Mouse (Mus musculus) right cerebral cortex, adult 18-20 months (tissue): ENCODE measurements around the gene Efna2.
A peak's percentile ranks its signal among the peaks of the same experiment; 100 is the strongest.

Source experiments
- DNase-seq: peaks from one replicate; pipeline ENCODE4 v3.0.0; 2022; ENCODE audit warnings: mixed read lengths

Gene Efna2

DNA sequence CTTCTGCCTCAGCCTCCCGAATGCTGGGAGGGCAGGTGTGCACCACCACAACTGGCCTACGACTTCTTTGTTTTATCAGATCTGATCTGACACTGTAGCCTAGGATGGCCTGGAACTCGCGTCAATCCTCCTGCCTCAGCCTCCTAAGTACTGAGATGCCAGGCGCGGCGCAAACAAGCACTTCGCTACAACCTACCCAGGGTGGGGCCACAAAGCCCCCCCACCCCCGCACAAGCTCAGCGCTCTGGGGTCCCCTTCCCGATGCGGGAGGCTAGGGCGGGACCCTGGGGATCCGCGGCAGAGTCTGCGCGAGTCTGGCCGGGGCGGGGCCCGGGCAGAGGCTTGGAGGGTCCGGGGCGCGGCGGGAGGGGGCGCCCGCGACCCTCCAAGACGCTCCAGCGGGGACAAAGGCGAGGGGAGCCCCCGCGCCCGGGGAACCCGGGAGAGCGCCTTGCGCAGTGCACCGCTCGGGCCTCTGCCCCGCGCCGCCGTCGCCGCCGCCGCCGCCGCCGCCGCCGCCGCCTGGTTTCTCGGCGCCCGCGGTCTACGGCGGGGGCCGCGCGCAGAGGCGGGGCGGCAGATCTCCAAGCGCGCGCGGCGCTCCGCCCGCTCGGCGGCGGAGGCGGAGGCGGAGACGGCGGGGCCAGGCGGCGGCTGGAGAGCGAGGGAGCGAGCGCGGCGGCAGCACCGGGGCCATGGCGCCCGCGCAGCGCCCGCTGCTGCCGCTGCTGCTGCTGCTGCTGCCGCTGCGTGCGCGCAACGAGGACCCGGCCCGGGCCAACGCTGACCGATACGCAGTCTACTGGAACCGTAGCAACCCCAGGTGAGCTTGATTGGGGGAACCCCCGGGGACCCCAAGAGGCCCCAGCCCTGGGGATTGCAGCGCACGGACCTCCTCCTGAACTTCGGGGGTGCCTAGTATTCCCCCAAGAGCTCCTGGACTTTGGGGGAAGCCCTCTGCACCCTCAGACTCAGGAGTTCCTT is at the start of gene Efna2:
Efna2 (plus strand) TSS at position 415 of the 984 bp plus-strand sequence.
- peak; percentile 68 for DNase-seq

DNA sequence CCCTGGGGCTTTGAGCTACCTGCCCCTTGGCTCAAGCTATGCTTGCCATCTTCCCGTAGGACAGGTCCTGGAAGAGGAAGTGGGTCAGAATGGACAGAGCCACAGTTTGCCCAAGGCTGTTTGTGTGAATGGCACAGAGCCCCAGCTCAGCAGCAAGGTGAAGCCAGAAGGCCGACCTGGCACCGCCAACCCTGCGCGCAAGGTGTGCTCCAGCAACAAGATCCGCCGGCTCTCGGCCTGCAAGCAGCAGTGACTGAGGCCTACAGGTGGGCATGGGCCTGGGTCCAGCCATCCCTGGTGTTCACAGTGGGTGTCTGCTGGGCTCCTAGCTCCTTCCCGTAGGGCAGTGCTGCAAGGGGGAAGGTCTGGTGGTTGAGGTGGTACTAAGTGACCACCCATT is 49.4 kb upstream of the Efna2 start:
- no peak for DNase-seq

DNA sequence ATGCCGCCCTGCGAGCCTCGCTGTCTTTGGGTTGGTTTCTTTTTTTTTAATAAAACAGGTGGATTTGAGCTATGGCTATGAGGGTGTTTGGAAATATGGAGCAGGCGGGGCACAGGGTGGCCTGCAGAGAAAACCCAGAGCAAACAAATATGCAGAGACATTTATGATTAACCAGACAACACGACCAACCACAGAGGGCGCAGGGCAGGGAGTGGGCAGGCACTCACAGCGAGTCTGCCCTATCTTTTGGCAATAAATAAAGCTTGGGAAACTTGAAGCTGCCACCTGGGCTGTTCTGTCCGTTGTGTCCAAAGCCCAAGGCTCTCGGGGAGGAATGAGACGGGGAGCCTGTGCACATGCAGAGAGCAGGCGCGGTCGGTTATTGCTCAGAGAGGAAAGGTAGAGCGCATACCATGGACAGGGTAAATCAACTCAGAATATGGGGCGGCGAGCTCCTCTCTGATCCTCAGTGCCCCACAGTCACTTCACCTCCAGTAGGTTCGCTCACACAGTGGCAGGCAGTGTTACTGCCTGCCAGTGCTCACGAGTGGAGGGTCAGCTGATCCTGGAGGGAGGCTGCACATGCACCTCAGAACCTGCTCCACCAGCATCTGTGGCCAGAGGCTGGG is 48.8 kb upstream of the Efna2 start:
- DNase-seq: no peak

DNA sequence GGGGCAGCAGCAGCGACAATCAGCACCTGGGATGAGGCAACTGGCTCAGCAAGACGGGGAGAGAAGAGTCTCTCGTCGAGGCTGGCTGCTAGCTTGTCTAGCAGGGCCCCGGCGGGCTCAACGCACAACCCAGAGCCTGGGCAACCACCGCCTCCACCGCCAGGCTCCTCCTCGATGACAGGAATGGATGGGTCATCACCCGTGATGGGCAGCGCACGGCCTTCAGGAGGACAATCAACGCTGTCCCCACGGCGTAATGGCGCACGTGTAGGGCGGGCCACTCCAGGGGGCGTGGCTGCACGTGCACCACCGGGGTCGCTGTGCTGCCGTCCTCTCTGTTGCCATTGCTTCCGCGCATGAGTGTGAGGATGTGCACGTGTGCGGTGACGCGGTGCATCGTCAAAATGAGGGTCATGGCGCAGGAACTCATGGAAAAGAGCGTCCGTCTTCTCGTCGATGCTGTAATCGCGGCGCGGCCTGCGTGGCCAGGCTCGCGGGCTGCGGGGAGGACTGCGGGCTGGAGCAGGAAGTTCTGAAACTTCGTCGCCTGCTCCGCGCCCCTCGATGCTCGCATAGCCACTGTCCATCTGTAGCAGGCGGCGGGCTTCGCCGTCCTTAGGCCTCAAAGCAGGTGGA is 47.8 kb upstream of the Efna2 start:
- no peak for DNase-seq

DNA sequence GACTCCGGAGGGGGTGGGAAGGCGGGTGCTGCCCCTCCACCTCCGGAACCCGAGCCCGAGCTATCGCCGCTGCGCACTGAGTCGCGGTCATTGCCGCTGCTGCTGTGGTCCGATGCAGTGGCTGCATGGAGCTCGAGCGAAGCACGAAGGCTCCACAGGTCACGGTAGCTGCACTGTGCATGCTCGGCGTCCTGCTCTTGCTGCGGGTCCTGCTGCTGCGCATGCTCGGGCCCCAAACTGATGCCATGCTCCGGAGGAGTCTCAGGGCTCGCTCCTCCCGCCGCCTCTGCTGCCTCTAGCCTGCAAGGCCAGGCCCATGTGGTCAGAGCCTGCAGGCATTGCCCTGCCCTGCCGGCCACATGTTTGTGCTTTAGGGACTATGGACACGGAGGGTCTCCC is 47.3 kb upstream of the Efna2 start:
- DNase-seq: no peak

DNA sequence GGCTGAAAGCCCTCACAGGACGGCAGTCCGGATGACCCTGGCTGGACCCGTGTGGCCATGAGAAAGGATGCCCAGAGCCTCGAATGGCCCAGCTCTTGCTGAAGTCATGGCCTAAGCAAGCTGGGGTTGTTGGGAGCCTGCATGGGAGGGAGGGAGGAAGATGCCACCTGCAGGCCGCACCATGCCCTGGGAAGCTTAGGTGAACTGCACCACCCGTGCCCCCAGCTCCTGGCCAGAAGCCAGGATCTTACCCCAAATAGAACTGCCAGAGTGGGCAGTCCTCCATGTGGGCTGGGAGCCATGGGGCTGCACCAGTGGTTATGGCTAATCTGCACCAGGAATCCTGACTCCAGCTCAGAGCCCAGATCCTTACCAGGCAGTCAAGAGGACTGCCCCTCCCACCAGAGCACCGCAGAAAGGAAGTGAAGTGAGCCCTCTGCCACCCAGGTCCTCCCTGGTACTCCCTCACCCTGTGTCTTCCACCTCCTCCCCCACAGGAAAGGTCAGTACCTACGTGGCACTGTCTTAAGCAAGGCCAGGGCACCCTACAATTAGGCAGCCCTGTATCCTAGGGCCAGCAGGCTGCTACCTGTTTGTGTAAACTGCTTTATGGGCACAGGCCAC is 45.9 kb upstream of the Efna2 start:
- no peak for DNase-seq

DNA sequence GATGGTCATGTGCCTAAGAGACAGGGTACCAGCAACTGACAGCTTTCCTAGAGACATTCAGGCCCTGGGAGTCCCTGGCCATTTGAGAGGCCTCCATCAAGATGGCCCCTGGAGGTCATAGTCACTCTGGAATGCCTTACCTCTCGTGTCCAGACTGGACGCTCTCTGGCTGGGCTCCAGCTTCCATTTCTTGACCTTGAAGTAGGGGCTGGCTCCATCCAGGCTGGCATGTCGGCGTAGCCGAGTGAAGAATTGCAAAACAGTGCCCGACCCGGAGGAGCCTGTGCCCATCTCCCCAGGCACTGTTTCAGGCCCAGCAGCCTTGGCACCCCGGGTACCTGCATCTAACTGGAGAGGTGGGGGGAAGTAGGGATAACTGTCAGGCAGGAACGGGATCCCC is 44.9 kb upstream of the Efna2 start:
- no peak for DNase-seq

DNA sequence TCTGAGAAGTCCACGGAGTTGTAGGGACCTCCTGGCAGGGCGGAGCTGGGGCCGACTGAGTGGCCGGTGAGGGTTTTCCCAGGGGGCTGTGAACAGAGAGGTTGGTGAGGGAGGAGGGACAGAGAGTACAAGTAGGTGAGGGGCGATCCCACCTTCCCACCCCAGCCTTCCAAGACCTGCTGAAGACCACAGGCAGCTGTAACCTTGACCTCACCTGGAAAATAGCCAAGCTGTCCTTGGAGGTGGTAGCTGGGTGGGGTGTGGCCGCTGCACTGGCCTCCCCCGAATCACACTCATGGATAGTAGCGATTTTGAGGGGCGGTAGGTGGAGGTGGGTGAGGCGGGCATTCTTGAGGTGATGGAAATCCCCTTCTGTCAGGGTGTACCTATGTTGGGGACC is 44.1 kb upstream of the Efna2 start:
- DNase-seq: no peak

DNA sequence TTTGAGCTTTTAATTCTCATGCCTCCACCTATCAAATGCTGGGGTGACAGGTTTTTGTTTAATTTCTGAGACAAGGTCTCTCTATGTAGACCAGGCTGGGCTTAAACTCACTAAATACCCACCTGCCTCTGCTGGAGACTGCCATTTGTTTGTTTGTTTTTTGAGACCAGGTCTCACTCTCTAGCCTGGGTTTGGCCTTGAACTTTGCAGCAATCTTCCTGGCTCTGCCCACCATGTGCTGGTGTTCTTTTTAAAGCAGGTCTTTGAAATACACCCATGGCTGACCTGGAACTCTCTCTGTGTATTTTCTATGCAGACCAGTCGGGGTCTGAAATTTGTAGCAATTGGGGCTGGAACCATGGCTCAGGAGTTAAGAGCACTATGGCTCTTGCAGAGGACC is 43.6 kb upstream of the Efna2 start:
- DNase-seq: no peak

DNA sequence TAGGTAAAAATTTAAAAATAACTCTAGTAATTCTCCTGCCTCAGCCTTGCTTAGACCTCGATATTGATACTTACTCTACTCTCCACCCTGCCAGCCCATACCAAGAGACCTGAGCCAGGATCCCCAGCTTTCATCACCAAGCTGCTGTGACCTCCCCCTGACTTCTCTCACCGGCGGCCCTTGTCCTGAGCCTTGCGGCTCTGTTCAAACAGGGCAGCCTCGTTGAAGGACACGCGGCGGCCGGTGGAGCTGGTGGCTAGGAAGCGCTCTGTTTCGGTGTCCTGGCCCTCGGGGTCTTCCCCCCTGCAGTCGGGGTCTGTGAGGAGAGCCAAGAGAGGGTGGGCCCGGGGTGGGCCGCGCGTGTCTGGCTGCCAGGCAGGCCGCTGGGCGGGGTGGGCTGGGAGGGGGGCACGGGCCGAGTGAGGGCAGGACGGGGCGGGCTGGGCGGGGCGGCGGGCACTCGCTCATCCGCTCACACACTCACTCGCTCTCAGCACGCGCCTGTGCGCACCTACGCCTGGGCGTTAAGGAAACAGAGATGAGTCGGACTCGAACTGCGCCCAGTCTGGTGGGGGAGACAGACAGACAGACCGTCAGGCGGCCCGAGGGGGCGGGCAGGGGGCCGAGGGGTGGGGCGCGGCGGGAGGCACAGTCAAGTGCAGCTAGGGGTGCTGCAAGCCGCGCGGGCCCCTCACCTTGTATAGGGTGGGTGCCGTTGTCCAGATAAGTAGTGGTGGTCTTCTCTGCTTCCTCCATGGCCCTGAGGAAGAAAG is 42.9 kb upstream of the Efna2 start:
- no peak for DNase-seq

DNA sequence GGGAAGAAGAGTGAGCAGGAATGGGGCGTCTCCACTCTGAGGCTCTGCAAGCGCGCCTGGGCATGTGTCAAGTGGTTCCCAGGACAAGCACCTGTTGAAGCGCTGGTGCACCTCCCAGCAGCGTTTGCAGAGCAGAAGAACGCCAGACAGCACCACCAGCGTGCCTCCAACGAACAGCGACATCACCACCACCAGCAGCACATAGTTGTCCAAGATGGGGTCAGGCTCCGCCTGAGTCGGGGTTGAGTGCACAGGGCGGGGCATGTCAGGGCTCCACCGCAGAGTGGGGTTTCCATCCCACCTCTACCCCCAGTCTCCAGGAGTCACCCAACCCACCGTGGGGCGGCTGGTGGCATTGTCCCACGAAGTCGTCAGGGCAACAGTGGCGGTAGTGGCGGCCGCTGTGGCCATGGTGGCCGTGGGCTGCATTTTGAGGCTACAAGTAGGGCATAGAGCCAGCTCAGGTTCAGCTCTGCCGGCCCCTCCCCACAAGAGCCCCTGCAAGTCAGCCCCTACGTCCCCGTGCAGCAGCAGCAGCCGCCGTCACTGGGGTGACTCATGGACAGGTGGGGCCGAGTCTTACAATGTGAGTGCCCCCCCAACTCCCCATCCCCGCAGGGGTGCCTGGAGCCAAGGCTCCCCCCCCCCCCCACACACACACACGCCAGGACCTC is 42.2 kb upstream of the Efna2 start:
- peak; percentile 74 for DNase-seq

DNA sequence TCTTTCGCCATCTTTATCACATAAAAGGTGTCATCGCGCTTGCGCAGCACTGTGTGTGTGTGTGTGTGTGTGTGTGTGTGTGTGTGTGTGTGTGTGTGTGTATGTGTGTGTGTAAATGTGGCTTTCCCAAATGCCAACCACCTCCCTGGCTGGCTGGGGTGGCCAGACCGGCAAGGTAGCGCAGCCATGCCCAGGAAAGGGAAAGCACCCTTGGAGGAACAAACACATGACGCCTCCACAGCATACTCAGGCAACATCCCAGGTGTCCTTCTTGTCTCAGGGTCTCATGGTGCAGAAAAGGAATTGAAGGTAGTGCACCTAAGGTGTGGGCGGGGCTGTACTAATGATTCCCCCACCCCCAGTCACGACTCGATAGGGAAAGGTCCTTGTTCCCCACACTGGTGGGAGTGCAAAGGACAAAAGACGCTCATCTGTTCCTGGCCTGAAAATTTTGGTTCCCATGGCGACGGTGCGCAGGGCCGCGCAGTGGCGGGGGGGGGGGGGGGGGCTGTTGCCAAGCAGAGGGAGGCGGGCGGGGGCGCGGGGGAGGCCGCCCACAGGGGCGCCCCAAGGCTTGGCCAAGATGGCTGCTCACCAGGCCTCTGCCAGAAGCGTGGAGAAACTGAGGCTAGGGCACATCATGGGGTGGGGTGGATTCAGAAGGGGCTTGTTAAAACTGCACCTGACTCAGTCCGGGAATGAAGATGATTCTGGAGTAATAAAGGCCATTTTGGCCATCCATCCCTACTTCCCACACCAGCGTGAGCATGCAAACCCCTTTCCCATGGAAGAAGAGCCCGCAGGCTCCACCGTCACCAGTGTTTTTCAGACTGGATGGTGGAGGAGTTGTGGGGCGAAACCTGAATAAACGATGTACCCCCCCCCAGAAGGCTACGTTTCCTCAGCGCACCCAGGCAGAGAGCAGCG is 41.4 kb upstream of the Efna2 start:
- DNase-seq: no peak

DNA sequence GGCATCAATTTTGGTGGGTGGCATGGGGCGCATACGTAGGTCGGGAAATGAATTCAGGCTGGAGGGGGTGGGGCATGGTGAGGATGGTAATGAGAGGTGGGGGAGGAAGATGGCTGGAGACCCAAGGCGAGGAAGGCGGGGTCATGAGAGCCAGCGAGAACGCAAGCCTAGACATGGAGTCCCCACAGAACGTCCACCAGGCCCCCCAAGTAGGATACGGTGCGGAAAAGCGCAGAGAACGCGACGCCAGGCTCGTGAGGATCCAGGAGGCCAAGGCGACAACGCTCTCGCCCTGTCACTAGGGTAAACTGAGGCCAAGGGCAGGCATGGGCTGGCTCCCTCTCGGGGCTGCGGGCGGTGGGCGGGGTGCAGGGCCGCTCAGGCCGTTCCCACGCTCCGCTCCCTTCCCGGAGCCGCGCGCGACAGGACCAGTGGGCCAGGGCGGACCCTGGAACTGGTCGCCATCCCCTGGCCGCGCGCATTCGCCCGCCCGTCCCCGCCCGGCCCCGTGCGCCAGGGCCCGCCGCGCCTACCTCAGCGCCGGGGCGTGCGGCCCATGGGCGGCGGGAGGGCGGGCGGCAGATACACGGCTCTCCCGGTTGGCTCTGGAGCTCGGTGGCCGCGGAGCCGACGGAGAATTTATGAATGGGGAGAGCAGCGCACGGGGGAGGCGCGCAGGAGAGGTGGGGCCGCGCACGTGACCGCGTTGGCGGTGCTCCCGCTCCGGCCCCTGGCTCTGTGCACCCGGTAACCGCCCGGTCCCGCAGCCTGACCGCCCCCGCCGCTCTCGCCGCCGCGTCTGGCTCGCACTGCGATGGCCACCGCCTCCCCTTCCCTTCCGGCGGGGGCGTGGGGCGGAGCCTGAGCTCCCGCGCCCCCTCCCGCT is 40.5 kb upstream of the Efna2 start, which contains the start of gene Atp5d:
Atp5d (plus strand) TSS at position 80 of the 886 bp plus-strand sequence.
- peak; percentile 83 for DNase-seq

DNA sequence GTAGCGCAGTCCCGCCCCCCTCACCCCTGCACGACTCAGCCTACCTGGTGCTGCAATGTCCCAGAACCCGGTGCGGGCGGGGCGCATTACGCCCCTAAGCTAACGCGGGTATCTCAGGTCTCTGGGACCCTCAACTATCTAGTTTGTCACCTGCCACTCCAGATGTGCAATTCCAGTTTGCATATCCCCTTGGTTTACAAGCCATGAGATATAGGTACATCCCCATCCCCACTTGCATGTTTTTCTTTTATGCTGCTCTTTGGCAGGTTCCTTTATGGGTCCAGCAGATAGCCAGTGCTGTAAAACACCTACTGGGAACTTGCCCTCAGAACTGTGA is 39.9 kb upstream of the Efna2 start:
- DNase-seq: no peak

DNA sequence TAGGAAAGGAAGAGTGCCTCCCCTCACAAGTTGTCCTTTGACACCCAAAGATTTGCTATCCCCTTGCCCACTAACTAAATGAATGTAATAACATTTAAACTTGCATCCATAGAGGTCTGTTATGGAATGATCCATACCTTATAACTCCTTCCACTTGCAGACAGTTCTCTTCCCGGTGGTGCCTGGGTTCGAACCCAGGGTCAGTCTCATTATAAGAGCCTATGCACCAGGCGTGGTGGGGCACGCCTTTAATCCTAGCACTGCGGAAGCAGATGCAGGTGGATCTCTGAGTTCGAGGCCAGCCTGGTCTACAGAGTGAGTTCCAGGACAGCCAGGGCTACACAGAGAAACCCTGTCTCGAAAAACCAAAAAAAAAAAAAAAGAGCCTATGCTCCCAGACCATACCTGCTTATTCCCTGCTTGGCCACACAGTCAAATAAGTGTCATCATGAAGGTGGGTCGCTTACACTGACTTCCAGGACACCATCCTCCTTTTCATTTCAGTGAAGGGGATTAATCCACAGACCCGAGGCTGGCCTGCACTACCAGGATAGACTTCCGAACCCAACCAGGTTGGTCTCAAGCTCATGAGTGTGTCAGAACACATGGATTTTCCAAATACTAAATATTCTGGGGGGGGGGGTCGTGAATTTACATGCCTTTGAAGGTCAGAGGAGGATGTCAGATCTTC is 39.2 kb upstream of the Efna2 start:
- no peak for DNase-seq

DNA sequence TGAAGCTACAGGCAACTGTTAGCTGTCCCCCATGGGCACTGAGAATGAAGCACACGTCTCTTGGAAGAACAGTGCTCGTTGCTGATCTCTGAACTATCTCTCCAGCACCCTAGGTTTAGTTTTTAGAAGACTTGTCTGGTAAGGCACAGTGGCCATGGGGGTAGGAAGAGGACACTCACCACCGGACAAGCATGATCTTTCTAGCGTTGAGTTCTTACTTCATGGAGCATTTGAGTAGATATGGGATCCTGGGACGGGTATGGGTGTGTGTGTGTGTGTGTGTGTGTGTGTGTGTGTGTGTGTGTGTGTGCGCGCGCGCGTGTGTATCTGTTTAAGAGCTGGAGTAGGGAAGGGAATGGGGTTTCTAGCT is 38.6 kb upstream of the Efna2 start, which contains the start of gene Cbarp:
Cbarp (minus strand) TSS at position 170 of the 370 bp plus-strand sequence.
- DNase-seq: no peak

DNA sequence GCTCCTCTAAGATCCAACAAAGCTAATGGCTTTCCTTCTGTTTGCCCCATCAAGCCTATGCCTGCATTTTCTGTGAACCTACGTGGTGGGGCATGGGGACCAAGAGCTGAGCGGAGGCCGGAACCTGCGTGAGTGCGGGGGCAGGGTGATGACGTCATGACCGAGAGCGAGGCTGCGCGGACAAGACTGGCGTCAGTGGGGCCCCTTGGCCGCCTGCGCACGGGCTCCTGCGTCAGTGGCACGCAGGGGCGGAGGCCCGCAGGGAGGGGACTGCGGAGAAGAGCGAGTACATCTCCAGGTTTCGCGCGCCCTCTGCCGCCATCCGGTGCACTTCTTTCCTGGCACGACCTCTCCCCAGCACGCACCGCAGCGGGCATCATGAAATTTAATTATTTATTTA is 38.0 kb upstream of the Efna2 start:
- peak; percentile 99 for DNase-seq

DNA sequence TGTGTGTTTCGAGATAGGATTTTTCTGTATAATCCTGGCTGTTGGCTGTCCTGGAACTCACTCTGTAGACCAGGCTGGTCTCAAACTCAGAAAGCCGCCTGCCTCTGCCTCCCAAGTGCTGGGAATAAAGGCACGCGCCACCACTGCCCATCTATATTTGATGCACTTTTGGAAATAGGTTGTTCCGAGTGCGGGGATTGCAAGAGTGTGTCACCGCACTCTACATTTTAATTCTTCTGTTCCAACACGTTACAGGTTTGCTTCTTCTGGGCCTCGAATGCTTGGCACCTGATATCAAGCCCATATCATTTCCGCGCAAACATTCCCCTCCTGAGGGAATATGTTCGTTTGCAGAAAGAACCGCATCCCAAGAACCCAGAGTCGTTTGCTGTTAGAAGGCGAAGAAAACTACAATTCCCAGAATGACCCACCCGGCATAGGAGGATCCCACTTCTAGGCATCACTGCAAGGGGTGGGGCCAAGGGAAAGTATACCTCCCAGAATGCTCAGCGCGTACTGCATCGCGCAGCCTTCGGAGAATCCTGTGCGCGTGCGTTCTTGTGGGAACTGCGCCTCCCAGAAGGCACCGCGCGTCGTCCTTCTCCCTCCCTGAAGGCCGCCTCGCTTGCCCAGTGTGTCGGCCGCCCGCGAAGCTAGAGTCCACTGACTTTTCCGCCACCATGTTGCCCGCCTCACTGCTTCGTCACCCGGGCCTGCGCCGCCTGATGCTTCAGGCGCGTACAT is 37.3 kb upstream of the Efna2 start:
- peak; percentile 97 for DNase-seq
